Mouse (Mus musculus) embryo, embryonic 10 days (tissue): ENCODE measurements around the gene Papolg.
"Not testable (repeated sequence)": the region's sequence is repeated elsewhere in the genome, so short reads cannot be mapped to it uniquely, and the experiment has no call there.

Experiments
- DNase-seq: peaks from one replicate; pipeline ENCODE4 v3.0.0-alpha.2; 2015; ENCODE audit warnings: low spot score

Papolg gene

GRCm38 (mm10) chr11:23895060-23895426 lies at the start of gene Papolg:
Gene Papolg, minus strand, starts transcription at chr11:23895253.
- DNase-seq, result peak; percentile 95

GRCm38 (mm10) chr11:23928146-23928545 lies 33.1 kb upstream of the Papolg start:
- peak; percentile 23 for DNase-seq

GRCm38 (mm10) chr11:23927643-23928042 lies 32.6 kb upstream of the Papolg start:
- no peak for DNase-seq

DNA sequence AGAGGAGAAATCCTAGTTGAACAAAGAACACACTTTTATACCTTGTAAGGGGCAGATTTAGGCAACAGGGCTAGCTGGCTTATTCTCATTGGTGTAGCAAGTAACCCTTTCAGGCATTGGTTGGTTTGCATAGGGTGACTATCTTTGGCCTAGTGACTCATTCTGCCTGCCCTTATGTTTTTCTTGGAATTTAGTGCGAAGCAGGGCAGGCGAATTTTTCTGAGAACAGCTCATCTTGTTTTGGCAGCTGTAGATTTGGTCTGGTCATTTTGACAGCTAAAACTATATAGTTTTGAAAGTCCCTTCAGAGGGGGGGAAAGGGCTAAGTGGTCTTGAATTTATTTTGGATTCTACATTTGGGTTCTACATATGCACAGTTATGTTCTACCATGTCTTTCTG lies 18.8 kb upstream of the Papolg start:
- not testable (repeated sequence) for DNase-seq

DNA sequence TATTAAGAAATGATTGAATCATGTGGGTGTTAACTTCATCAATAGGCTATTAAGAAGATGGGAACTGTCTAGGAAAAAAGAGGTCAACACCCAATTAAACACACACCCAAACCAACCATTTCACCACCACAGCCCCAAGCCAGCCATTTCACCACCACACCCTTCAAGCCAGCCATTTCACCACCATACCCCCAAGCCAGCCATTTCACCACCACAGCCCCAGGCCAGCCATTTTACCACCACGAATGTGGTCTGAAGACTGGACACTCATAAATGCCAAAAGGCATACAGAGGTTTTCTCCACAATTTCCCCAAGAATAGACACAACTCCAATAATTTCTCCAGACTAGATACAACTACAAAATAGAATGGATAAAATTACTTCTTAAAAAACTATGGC lies 8.9 kb upstream of the Papolg start:
- no peak for DNase-seq

DNA sequence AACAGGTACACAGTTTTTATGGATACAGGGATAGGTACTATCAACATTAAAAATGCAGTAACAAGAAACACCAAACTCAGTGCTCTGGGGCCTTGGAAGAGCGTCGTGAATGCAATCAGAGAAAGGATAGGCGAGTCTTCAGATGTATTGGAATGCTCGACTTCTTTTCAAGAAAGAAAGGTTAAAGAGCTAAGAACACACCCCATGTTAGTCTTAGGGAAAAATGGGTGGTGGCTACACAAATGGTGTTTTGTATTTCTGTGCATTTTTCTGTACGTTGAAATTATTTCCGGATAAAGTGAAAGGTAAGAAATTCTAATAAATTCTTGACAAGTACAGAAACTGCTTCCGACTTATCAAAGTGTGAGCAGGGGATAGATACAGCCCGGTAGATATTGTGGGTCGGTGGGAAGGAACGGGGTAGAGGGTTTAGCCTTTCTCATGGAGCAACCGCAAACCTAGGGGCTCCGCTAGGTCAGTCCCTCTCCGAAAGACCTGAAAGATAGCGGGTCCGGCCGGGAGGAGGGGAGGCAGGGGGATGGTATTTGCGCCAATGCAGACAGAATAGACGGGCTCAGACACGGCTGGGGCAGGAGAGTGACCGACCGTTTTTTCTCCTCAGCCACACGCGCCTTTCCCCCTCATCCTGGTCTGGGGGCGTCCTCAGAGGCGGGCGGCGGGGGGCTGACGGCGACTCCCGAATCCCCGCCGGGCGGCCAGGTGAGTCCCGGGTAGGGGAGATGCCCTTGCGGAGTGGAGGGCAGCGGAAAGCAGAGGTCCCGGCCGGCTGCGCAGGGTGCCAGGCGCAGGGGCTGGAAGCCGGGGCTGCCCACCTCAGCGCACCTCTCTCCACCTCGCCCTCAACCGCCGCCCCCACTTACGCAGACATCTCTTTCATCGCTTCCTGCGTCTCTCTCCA lies 653 bp downstream of the Papolg start:
- DNase-seq, result peak; percentile 22

DNA sequence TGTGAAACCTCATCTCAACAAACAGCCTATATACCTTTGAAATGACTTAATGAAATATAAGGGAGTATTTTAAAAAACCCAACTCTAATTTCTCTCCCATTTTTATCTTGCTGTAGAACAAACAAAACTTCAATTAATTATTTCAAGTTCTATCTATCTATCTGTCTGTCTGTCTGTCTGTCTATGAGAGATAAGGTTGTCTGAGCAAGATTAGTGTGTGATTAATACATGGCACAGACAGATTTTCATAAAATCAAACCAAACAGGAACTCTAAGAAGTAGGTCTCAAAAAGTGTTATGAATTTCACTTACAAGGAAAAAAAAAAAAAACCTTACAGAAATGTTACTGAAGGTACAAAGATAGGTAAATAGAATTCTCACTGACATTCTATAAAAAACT lies 1.5 kb downstream of the Papolg start:
- DNase-seq, result no peak

DNA sequence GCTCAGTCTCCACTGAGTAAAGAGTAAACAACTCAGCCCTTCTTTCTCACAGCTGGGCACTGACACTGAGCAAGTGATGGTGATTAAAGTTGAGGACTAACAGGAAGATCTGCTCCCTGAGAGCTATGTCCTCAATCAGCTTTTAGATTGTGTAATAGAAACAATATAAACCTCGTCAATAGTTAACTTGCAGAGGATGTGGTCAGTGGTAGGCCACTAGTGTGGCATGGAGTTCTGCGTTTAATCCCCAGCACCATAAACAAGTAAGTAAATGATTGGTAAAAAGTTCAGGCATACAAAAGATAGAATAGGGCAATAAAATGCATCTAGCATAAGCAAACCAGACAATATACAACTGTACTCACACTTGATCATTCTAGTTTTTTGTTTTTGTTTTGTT lies 30.7 kb downstream of the Papolg start:
- no peak for DNase-seq

DNA sequence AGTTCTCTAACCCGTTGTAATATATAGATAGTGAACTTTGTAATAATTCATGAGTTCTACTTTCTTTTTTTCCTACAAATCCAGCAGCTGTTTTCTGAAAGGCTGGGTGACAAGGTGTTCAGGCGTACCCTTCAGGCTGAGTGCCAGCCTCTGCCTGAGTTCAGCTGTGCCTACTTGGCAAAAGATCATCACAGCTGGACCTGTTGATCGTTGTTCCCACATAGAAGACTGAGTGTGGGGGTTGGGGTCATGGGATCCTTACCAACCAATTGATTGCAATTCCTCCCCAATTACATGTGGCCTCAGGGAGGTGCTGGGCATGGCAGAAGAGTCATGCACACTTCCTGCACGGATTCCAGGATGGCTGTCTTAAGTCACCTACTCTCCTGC lies 38.3 kb downstream of the Papolg start:
- no peak for DNase-seq

GRCm38 (mm10) chr11:23856054-23856722 lies 38.9 kb downstream of the Papolg start:
- no peak for DNase-seq

DNA sequence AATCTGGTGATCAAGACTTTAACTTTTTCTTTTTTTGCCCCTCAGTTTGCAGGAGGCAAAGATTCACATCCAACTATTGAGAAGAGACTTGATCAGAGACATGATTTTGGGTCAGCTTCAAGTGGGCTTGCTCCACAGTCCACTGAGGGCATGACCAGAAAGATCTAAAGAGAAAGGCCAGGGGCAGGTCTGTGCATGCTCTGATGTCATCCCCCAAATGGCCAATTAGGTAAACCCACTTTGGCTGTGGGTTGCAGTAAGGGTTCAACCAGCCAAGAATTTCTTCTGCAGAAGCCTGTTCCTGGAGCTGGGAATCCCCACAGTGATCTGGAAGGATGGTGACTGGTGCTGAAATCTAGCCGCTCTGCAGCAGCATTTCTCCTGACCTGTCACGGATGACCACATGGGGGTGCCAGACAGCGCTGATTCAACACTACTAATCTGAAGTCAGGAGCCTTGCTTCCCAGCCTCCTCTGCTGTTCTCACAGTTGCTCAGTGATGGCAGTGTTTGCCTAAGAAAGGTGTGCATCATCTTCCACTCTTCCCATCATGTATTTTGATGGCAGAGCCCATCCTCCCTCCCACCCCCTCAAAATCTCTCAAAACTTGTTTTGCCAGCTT lies 39.8 kb downstream of the Papolg start:
- DNase-seq, result peak; percentile 83

- DNase-seq, result no peak
Measured at GRCm38 (mm10) chr11:23853306-23853705, 41.7 kb downstream of the Papolg start.

GRCm38 (mm10) chr11:23846016-23846815 lies 48.8 kb downstream of the Papolg start:
- DNase-seq, result no peak

DNA sequence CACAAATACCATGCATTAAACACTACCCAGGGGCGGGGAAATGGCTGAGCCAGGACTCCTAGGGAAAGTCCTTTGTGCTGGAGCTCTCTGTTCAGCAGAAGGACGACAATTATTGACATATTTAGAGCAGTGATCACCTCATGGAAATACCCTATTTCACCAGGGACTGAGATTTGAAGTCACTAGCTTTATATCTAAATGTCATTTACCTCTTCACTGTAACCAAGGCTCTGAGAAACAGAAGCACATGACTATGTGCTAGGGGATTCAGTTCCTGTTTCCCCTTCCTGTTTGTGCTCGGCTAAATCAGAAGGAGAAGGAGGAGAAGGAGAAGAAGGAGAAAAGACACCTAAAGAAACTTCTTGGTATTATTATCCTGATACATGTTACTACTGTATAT lies 71.8 kb downstream of the Papolg start:
- DNase-seq, result no peak

DNA sequence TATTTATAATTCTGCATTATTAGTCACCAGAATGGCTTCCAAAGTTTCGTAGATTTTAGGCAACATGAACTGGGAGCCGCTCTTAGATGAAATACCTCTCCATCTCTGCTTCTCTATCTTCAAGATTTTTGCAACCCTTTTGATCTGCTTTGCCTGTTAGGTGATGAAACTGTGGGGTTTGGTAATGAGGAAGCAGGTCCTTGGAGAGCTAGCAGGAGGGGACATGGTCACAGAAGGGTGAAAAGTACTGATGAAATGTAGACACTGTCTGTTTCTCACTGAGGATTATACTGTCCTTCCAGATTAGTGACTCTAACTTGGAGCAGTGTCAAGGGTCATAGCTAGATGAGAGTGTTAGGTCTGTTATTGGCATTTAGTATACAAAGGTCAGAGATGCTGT lies 73.4 kb downstream of the Papolg start:
- DNase-seq, result no peak

DNA sequence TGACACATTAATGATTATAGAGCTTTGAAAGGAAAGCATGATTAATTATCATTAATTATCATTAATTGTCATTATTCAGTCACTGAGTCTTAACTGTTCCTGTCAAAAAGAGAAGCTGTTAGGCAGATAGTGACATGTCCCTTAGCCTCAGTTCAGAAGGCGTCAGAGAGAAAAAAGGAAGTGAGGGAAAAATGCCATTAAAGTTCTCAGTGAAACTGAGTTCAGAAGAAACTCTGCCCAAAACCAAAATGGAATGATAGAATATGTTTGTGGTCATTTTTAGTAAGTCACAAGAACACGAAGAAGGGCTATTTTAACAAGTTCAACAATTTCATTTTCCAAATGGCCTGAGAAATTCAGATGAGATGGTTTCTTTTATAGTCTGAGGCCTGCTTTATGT lies 74.1 kb downstream of the Papolg start:
- DNase-seq, result no peak

DNA sequence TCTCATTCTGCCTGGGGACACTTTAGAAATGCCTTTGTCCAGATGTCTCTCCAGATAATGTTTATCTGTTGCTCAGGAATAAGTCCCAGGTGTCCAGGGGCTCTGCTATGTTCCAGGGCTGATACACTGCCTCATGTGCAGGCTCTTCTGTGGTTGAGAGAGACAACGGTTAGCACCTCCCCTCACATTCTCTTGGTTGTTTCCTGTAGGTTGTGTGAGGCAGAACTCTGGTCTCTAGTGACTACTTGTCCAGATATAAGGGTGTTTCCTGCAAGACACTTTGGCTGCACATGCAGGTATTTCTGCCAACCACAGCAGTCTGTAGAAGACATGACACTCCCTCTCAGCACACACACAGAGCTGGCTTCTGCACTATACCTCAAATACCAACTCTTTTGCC lies 76.3 kb downstream of the Papolg start:
- DNase-seq, result no peak
